Mouse (Mus musculus) leukemia stem cell, adult 10-12 weeks (primary cell): Measurements from ENCODE around the gene Surf4. TPM values are rescaled to one million over a fixed set of nuclear protein-coding genes. Genes with fewer than 3 reads are reported as not detected.

ENCODE experiments used
- polyA plus RNA-seq: library from polyadenylated mRNA; stranded (reverse); fragments of >175 nt; gene quantifications from 2 replicates; pipeline ENCODE4 v1.2.3, GENCODE M21; 2012; ENCODE audit warnings: low replicate concordance

Surf4 gene
- 60.9 and 87.7 TPM in 2 replicates for polyA plus RNA-seq

DNA sequence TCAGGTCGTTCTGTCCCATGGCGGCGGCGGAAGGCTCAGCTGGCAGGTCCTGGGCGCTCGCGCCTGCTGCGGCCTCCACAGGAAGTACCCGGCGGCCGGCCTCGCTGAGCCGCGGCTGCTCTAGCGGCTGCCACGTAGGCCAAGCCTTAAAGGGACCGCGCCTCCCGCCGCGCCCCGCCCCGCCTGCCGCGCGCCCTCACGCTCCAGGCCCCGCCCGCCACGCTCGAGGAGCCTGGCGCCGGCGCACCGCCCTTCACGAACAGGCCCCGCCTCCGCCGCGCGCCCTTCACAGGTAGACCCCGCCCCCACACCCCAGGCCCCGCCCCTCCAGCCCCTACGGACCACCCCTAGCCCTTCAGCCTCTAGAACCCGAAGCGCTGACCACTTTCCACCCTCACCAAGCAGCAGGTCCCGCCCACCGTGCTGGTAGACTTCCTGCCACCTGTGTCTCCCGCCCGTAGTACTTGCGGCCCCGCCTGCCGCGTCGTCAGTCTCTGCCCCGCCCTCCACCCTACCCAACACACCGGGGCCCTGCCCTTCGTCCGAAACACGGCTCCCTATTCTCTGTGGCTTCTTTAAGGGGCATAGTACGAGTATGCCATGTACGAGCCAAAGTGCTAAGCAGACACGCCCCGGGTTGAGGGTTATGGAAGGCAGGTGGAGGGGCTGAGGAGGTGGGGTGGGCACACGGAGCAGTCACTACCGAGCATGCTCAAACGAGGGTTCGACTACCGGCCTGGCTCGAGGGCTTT lies at the start of gene Surf4, which contains the start of gene Stkld1:
Gene Surf4 (minus strand): TSS at position 625 of the 752 bp plus-strand sequence.
Gene Stkld1 (plus strand): TSS at position 744 of the 752 bp plus-strand sequence.

DNA sequence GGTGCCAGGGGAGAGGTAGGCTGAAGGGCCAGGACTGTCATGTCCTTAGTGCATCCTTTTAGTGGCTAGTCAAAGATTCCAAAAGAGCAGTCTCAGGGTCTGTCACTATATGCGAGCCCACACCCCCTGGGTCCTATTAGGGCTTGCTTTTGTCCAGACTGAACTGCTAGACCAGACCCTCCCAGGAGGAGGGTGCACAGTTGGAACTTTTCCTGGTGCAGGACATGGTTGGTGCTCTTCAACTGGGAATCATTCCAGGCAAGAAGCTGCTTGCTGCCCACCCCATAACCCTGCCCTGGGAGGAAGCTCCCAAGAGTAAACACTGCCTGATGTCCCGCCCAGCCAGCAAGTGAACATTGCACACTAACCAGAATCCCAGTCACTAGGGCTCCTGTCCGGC lies 39.4 kb upstream of the Surf4 start, which contains the start of gene Adamts13:
Gene Adamts13 (plus strand): TSS at position 301 of the 400 bp plus-strand sequence.

DNA sequence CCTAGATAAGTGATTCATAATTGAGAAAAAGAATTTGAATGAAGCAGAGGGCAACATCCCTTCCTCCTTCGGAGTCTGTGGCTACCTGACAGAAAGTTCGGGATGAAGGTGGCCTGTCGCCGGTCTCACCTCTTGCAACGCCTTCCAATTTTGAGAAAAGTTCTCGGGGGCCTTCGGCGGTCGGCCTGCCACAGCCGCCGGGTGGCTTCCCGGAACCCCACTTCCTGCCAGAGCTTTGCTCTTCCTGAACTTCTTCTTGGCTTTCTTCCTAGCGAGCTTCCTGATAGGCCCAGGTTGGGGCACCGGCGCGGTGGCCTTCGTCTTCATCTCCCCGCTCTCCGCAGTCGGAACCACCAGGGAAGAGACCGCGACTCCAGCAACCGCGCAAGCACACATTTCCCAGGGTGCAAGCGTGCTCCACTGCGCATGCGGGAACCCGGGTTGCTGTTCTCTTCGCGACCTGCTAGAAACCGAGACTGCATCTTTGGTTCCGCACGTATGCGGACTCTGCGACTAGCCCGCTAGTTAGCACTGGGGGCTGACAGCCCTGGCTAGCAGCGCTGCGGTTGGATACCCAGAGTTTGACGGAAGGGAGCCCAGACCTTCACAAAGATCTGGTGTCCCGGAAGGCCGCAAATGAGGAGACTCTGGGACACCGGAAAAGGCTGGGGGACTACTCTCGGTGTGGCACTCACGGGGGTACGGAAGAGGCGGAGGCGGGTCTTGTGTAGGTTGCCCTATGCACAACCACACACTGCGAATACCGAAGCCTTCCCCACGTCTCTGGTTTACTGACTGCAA lies 30.4 kb upstream of the Surf4 start, which contains the start of gene Rexo4:
Gene Rexo4 (minus strand): TSS at position 464 of the 801 bp plus-strand sequence.

DNA sequence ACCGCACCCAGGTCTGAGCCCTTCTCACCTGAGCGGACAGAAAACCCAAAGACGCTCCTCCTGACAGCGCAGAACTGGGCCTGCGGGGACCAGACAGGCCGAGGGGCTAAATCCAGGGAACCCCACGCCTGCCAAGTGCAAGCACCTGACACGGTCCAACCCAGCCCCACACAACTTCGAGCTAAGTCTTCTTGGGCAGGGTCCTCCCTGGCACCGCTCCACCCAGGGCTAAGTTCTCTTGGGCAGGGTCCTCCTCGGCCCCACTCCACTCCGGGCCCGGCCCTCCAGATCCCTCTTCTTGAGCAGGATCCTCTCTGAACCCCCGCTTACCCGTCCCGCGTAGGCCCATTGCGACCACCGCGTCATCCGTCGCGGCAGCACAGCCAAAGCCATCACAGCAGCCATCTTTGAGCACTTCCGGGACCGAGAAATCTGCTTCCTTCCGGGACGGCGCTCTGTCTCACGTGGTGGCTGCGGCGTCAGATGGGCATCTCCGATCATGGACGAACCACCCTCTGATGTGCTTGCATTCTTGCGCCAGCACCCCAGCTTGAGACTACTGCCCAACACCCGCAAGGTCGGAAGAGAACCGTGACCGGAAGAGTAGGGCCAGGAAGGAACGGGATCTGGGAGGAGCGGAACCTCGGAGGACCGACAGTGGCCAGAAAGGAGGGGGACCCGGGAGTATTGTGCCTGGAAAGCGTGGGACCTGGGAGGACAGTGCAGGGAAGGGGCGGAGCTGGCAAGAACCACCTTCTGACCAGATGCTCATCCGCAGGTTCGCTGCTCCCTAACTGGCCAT lies 17.6 kb downstream of the Surf4 start, which contains the start of the genes Surf2 and Surf1:
Gene Surf2 (plus strand): TSS at position 441 of the 802 bp plus-strand sequence.
Gene Surf1 (minus strand): TSS at position 604 of the 802 bp plus-strand sequence.

DNA sequence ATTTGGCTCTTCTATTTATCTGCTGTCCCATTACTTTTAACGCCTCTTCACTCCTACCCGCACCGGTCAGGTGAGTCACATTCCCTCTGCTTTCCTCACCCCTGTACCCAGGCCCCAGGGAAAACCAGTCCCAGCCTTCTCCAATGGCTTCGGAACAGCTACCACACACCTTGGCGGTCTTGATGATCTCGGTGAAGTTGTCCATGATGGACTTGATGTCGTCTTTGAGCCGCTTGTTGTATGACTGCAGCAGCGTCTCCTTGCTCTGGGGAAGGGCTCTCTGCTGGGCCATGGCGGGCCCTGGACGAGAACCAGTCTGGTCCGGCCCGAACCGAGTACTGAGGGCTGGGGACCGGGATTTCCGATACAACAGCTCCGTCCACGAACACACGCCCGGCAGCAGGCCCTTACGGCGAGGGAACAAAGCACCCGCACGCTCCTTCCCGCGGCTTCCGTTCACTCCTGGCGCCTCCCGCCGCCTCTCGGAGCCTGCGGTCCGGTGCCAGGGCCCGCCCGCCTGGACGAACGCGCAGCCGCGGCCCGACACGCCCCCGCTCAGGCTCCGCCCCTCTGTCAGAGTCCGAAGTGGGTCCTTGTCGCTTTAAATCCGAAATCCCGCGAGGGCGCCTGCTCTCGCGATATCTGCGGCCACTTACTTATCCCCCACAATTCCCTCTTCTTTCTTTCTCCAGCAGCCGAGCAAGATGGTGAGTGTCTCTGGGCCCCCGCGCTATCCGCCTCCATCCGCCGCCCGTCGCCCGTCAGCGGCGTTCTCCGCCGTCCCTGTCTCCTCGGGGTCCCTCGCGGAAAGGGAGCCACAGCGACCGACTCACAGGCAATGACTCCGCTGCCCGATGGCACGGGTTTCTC lies 23.4 kb downstream of the Surf4 start, which contains the start of the genes Med22 and Rpl7a:
Gene Med22 (minus strand): TSS at position 554 of the 870 bp plus-strand sequence.
Gene Rpl7a (plus strand): TSS at position 641 of the 870 bp plus-strand sequence.

DNA sequence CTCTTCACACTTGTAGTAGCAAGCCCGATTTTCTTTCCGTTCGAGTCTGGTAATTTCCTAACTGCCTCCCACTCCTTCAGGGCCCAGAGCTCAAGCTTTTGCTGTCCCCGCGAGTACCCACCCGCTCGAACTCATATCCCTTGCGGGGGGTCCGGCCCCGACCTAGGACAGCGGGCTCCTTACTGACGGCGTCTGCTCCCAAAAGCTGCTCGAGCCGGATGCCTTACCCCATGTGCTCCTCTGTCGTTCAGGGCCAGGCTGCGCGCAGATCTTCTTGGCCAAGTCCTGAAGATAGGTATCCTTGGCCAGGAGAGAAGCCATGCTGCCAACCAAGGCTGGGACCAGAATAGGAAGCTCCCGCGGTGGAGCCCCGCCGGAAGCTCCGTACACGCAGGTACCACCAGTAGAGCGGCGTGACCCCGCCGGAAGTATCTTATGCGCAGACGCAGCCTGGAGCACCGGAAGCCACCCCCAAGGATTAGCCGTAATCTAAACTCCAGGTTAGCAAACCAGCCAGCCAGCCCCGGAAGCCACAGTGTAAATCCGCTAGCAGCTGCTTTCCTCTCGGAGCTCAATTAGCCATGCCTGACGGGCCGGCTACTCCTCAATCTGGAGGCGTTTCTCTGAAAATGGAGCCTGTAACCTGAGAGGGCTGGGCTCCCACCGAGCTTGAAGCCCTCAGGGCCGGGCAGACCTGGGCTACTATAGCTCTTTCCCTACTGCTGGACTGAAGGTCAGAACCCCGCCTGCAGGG lies 31.1 kb downstream of the Surf4 start, which contains the start of gene Surf6:
Gene Surf6 (minus strand): TSS at position 413 of the 754 bp plus-strand sequence.

Other genes with a start within 250 kb of the Surf4 start
- not detected in 2 replicates for gene Abo, start 68.9 kb downstream of the Surf4 start, polyA plus RNA-seq
- gene Surf6, start 31.0 kb downstream of the Surf4 start, polyA plus RNA-seq: 12.6 and 15.1 TPM in 2 replicates
- 82.9 and 99.1 TPM in 2 replicates for gene Med22, start 23.3 kb downstream of the Surf4 start, polyA plus RNA-seq
- 1,075 and 2,403 TPM in 2 replicates for gene Rpl7a, start 23.2 kb downstream of the Surf4 start, polyA plus RNA-seq
- 5.3 and 19.5 TPM in 2 replicates for gene Surf2, start 17.6 kb downstream of the Surf4 start, polyA plus RNA-seq
- 2.9 and 16.6 TPM in 2 replicates for gene Surf1, start 17.4 kb downstream of the Surf4 start, polyA plus RNA-seq
- not detected in 2 replicates for gene Stkld1, start 119 bp upstream of the Surf4 start, polyA plus RNA-seq
- gene Rexo4, start 30.5 kb upstream of the Surf4 start, polyA plus RNA-seq: 72.7 and 93.2 TPM in 2 replicates
- gene Adamts13, start 39.5 kb upstream of the Surf4 start, polyA plus RNA-seq: not detected in 2 replicates
- gene Cacfd1, start 76.0 kb upstream of the Surf4 start, polyA plus RNA-seq: 18.5 and 21.5 TPM in 2 replicates
- 2.5 and 4.7 TPM in 2 replicates for gene Slc2a6, start 94.1 kb upstream of the Surf4 start, polyA plus RNA-seq
- gene Mymk, start 138.3 kb upstream of the Surf4 start, polyA plus RNA-seq: 0.13 TPM in 1 of 2 replicates, not detected in the other
- 0.85 TPM in 1 of 2 replicates, not detected in the other for gene Adamtsl2, start 145.5 kb upstream of the Surf4 start, polyA plus RNA-seq
- not detected in 2 replicates for gene Fam163b, start 208.6 kb upstream of the Surf4 start, polyA plus RNA-seq
- gene Dbh, start 231.3 kb upstream of the Surf4 start, polyA plus RNA-seq: not detected in 2 replicates